Mouse (Mus musculus): ENCODE data around the gene Popdc2. TPM values are rescaled to one million over a fixed set of nuclear protein-coding genes. Genes with fewer than 3 reads are reported as not detected.

Popdc2 gene
- polyA plus RNA-seq, 1 experiment from 2014 or later: 5.7 TPM

- no peaks in the 10 kb centered on the region for H3K9me3 ChIP-seq (replicated peaks)
- no peak overlapping the region for H3K4me2 ChIP-seq
- no peak overlapping the region for H3K9ac ChIP-seq
- H3K27me3 ChIP-seq: 0 out of 2 replicates have a peak, but pooled peaks cover 4% of the 10 kb centered on the region
- H3K4me1 ChIP-seq: peaks cover 28% of the 10 kb centered on the region
- ATAC-seq (replicated peaks; ENCODE audit: low FRiP score): no peak
- H3K27ac ChIP-seq: no peak overlapping the region
- 67% methylated on average over 6 of the region's 6 CpGs for WGBS
- no peaks in the 10 kb centered on the region for H3K36me3 ChIP-seq
- no peak overlapping the region for H3K4me3 ChIP-seq (replicated peaks)
These were observed 33.2 kb downstream of the Popdc2 start for GRCm38 (mm10) chr16:38395060-38395730.

GRCm38 (mm10) chr16:38396155-38396554, 34.1 kb downstream of the Popdc2 start:
- Histone ChIP-seq H3K9ac (no peak overlapping the region), H3K4me3 (replicated peaks) (no peak overlapping the region), H3K27ac (peak overlapping the region; percentile 27; the same call in 1 of the 2 replicates), H3K36me3 (no peaks in the 10 kb centered on the region), H3K4me1 (peaks cover 32% of the 10 kb centered on the region), H3K27me3 (0 out of 2 replicates have a peak, but pooled peaks cover 4% of the 10 kb centered on the region), H3K9me3 (replicated peaks) (no peaks in the 10 kb centered on the region), H3K4me2 (0 out of 2 replicates have a peak overlapping the region, but pooled peaks have one; percentile 20)
- ATAC-seq (replicated peaks; ENCODE audit: low FRiP score): no peak
- 40% methylated on average over 13 of the region's 13 CpGs for WGBS

GRCm38 (mm10) chr16:38398266-38398665, 36.3 kb downstream of the Popdc2 start:
- Histone ChIP-seq H3K4me3 (replicated peaks) (no peak overlapping the region), H3K9ac (no peak overlapping the region), H3K27me3 (0 out of 2 replicates have a peak, but pooled peaks cover 4% of the 10 kb centered on the region), H3K36me3 (no peaks in the 10 kb centered on the region), H3K9me3 (replicated peaks) (no peaks in the 10 kb centered on the region), H3K27ac (no peak overlapping the region), H3K4me2 (no peak overlapping the region), H3K4me1 (peaks cover 25% of the 10 kb centered on the region)
- 0 out of 2 replicates have a peak, but pooled peaks have one; percentile 24 for ATAC-seq (replicated peaks; ENCODE audit: low FRiP score)
- WGBS: 83% methylated on average over 6 of the region's 6 CpGs

- H3K4me2 ChIP-seq: peak overlapping the region; percentile 61
- no peaks in the 10 kb centered on the region for H3K9me3 ChIP-seq (replicated peaks)
- 0 out of 2 replicates have a peak overlapping the region, but pooled peaks have one; percentile 25 for H3K4me3 ChIP-seq (replicated peaks)
- WGBS: 64% methylated on average over 3 of the region's 3 CpGs
- peak; percentile 8; the same call in 1 of the 2 replicates for ATAC-seq (replicated peaks; ENCODE audit: low FRiP score)
- peak overlapping the region; percentile 81 for H3K27ac ChIP-seq
- H3K36me3 ChIP-seq: no peaks in the 10 kb centered on the region
- H3K9ac ChIP-seq: no peak overlapping the region
- 0 out of 2 replicates have a peak, but pooled peaks cover 4% of the 10 kb centered on the region for H3K27me3 ChIP-seq
- H3K4me1 ChIP-seq: peaks cover 25% of the 10 kb centered on the region
These were observed 37.1 kb downstream of the Popdc2 start for GRCm38 (mm10) chr16:38399076-38399475.

- Histone ChIP-seq H3K4me3 (replicated peaks) (peak overlapping the region; percentile 25), H3K36me3 (no peaks in the 10 kb centered on the region), H3K9ac (peak overlapping the region; percentile 19; the same call in 1 of the 2 replicates), H3K4me2 (peak overlapping the region; percentile 61), H3K27ac (peak overlapping the region; percentile 81), H3K9me3 (replicated peaks) (no peaks in the 10 kb centered on the region), H3K4me1 (peaks cover 25% of the 10 kb centered on the region), H3K27me3 (0 out of 2 replicates have a peak, but pooled peaks cover 4% of the 10 kb centered on the region)
- WGBS: 5% methylated on average over 17 of the region's 17 CpGs
- peak; percentile 91 for ATAC-seq (replicated peaks; ENCODE audit: low FRiP score)
These were observed 37.7 kb downstream of the Popdc2 start for GRCm38 (mm10) chr16:38399531-38400231.

GRCm38 (mm10) chr16:38400311-38400960, 38.4 kb downstream of the Popdc2 start:
- WGBS: 83% methylated on average over 9 of the region's 9 CpGs
- Histone ChIP-seq H3K4me2 (peak overlapping the region; percentile 61), H3K36me3 (no peaks in the 10 kb centered on the region), H3K4me1 (peaks cover 24% of the 10 kb centered on the region), H3K4me3 (replicated peaks) (peak overlapping the region; percentile 25), H3K27me3 (0 out of 2 replicates have a peak, but pooled peaks cover 4% of the 10 kb centered on the region), H3K9me3 (replicated peaks) (no peaks in the 10 kb centered on the region), H3K27ac (peak overlapping the region; percentile 81), H3K9ac (peak overlapping the region; percentile 19; the same call in 1 of the 2 replicates)
- ATAC-seq (replicated peaks; ENCODE audit: low FRiP score): peak; percentile 14; the same call in 1 of the 2 replicates

- ATAC-seq (replicated peaks; ENCODE audit: low FRiP score): no peak
- H3K27me3 ChIP-seq: 0 out of 2 replicates have a peak, but pooled peaks cover 4% of the 10 kb centered on the region
- H3K4me1 ChIP-seq: peaks cover 19% of the 10 kb centered on the region
- no peaks in the 10 kb centered on the region for H3K36me3 ChIP-seq
- 90% methylated on average over 6 of the region's 6 CpGs for WGBS
- H3K27ac ChIP-seq: no peak overlapping the region
- no peaks in the 10 kb centered on the region for H3K9me3 ChIP-seq (replicated peaks)
- no peak overlapping the region for H3K4me3 ChIP-seq (replicated peaks)
- H3K4me2 ChIP-seq: no peak overlapping the region
- H3K9ac ChIP-seq: no peak overlapping the region
These were observed 39.5 kb downstream of the Popdc2 start for GRCm38 (mm10) chr16:38401468-38401867.

GRCm38 (mm10) chr16:38403639-38404038, 41.6 kb downstream of the Popdc2 start:
- no peak overlapping the region for H3K4me2 ChIP-seq
- no peaks in the 10 kb centered on the region for H3K27me3 ChIP-seq
- no peaks in the 10 kb centered on the region for H3K9me3 ChIP-seq (replicated peaks)
- no peak overlapping the region for H3K9ac ChIP-seq
- WGBS: 87% methylated on average over 7 of the region's 7 CpGs
- H3K36me3 ChIP-seq: no peaks in the 10 kb centered on the region
- H3K4me1 ChIP-seq: peaks cover 17% of the 10 kb centered on the region
- ATAC-seq (replicated peaks; ENCODE audit: low FRiP score): no peak
- no peak overlapping the region for H3K4me3 ChIP-seq (replicated peaks)
- no peak overlapping the region for H3K27ac ChIP-seq

- Histone ChIP-seq H3K27me3 (no peaks in the 10 kb centered on the region), H3K4me2 (no peak overlapping the region)
These were observed 44.3 kb downstream of the Popdc2 start for GRCm38 (mm10) chr16:38406293-38406692.

GRCm38 (mm10) chr16:38406708-38407107, 44.7 kb downstream of the Popdc2 start:
- Histone ChIP-seq H3K4me2 (no peak overlapping the region), H3K36me3 (no peaks in the 10 kb centered on the region), H3K4me3 (replicated peaks) (no peak overlapping the region), H3K9me3 (replicated peaks) (no peaks in the 10 kb centered on the region), H3K27me3 (no peaks in the 10 kb centered on the region), H3K27ac (no peak overlapping the region), H3K4me1 (no peaks in the 10 kb centered on the region), H3K9ac (no peak overlapping the region)
- no peak for ATAC-seq (replicated peaks; ENCODE audit: low FRiP score)
- 86% methylated on average over 6 of the region's 6 CpGs for WGBS

More at GRCm38 (mm10) chr16:38406293-38406692, 44.3 kb downstream of the Popdc2 start:
- Histone ChIP-seq H3K4me3 (replicated peaks) (no peak overlapping the region), H3K36me3 (no peaks in the 10 kb centered on the region), H3K27ac (no peak overlapping the region), H3K9ac (no peak overlapping the region), H3K4me1 (no peaks in the 10 kb centered on the region), H3K9me3 (replicated peaks) (no peaks in the 10 kb centered on the region)
- WGBS: 82% methylated on average over 5 of the region's 5 CpGs
- no peak for ATAC-seq (replicated peaks; ENCODE audit: low FRiP score)

GRCm38 (mm10) chr16:38407584-38407983, 45.6 kb downstream of the Popdc2 start:
- Histone ChIP-seq H3K36me3 (no peaks in the 10 kb centered on the region), H3K9me3 (replicated peaks) (no peaks in the 10 kb centered on the region), H3K27ac (no peak overlapping the region), H3K9ac (no peak overlapping the region), H3K4me3 (replicated peaks) (no peak overlapping the region), H3K27me3 (no peaks in the 10 kb centered on the region), H3K4me1 (no peaks in the 10 kb centered on the region), H3K4me2 (no peak overlapping the region)
- ATAC-seq (replicated peaks; ENCODE audit: low FRiP score): no peak
- 36% methylated on average over 5 of the region's 5 CpGs for WGBS

All from kidney, embryonic 15.5 days (tissue).